Mouse (Mus musculus): ENCODE measurements around the gene Sptssa.

DNA sequence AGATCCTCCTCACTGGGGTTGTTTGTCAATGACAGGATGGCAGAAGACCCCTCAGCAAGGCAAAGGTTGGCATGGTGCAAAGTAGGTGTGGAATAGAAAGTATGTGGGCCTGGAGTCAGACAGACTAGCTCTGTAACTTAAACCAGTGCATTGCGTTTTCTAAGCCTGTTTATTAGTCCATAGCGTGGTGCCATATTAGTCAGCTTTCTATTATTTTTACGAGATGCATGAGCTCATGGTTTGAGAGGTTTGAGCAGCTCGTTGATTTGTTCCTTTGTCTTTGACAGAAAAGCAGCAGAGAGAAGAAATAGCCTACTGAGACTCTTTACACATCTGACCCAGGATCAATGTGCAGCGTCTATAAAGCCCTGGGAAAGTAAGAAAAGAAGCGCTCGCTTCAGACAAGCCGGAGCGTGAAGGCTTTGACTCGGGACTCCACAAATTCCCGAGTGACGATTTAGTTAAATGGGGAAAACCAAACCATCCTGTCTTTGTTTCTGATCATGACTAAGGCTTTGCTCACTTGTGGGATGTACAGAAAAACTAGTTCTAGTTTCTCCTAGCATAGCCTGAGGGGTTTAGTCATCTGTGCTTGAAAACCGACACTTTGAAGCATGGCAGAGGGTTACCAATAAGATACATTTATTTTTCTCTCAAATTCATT is 36.2 kb downstream of the Sptssa start:
- TF ChIP-seq CTCF (IDR thresholded peaks at IDR 0.05; ENCODE audit: extremely low read depth, insufficient read length, insufficient replicate concordance, low read depth, low read length) (no peak), POLR2A (IDR thresholded peaks at IDR 0.05; ENCODE audit: low read depth, low read length) (no peak)
